Mouse (Mus musculus) midbrain, embryonic 12.5 days (tissue): Measurements from ENCODE around the gene Mrgpra6. TPM values are rescaled to one million over a fixed set of nuclear protein-coding genes. Genes with fewer than 3 reads are reported as not detected.

ENCODE experiments used
- ATAC-seq: fragments of 200-750 bp; cut with Nextera tagmentation; 2 replicates; pipeline ENCODE4 v1.8.0; 2017; ENCODE audit warnings: low read depth, moderate TSS enrichment, moderate library complexity; ENCODE audit not compliant: low FRiP score
- H3K27ac ChIP-seq: fragments of 300-500 bp; sonication (generic); replicated peaks from 2 replicates; pipeline ENCODE4 v1.5.1; 2016; ENCODE audit warnings: mild to moderate bottlenecking
- H3K27me3 ChIP-seq: fragments of 300-500 bp; sonication (generic); 2 replicates; pipeline ENCODE4 v1.6.1; 2016; ENCODE audit warnings: mild to moderate bottlenecking
- H3K36me3 ChIP-seq: fragments of 300-500 bp; sonication (generic); 2 replicates; pipeline ENCODE4 v1.6.1; 2016
- H3K4me1 ChIP-seq: fragments of 300-500 bp; sonication (generic); 2 replicates; pipeline ENCODE4 v1.6.1; 2016
- H3K4me2 ChIP-seq: fragments of 300-500 bp; sonication (generic); replicated peaks from 2 replicates; pipeline ENCODE4 v1.6.1; 2016; ENCODE audit warnings: mild to moderate bottlenecking, moderate library complexity
- H3K4me3 ChIP-seq: fragments of 300-500 bp; sonication (generic); 2 replicates; pipeline ENCODE4 v1.5.1; 2016; ENCODE audit warnings: mild to moderate bottlenecking
- H3K9ac ChIP-seq: fragments of 300-500 bp; sonication (generic); replicated peaks from 2 replicates; pipeline ENCODE4 v1.6.1; 2016; ENCODE audit warnings: mild to moderate bottlenecking, moderate library complexity
- H3K9me3 ChIP-seq: fragments of 300-500 bp; sonication (generic); 2 replicates; pipeline ENCODE4 v1.6.1; 2016; ENCODE audit warnings: mild to moderate bottlenecking
- WGBS: fragments of 180-500 bp; shearing (Covaris S2); methylation state at CpG from one replicate; pipeline ENCODE4 v1.1.7; 2016; 5-methylcytosine and 5-hydroxymethylcytosine counted together
- polyA plus RNA-seq: library from polyadenylated mRNA; unstranded; fragments of >200 nt; fragmentation: Nextera tagmentation; extraction: Ambion mirVana; gene quantifications from 2 replicates; pipeline ENCODE4 v1.2.1, GENCODE M21; 2016

The Mrgpra6 gene
- polyA plus RNA-seq, result not detected in 2 replicates

- WGBS, result 75% methylated on average over 4 of the region's 4 CpGs
- Histone ChIP-seq H3K27me3 (no peaks in the 10 kb centered on the region), H3K4me3 (no peak within 1 kb of the TSS), H3K36me3 (no peaks in the 10 kb centered on the region), H3K9ac (no peak within 1 kb of the TSS), H3K4me1 (no peaks in the 10 kb centered on the region), H3K4me2 (no peak within 1 kb of the TSS), H3K9me3 (no peaks in the 10 kb centered on the region), H3K27ac (no peak within 1 kb of the TSS)
- no peak for ATAC-seq
Measured at GRCm38 (mm10) chr7:47204830-47205229, at the start of gene Mrgpra6. Gene Mrgpra6 (minus strand): TSS chr7:47204920.

- H3K36me3 ChIP-seq, result no peaks in the 10 kb centered on the region
- 78% methylated on average over 1 of the region's 1 CpGs for WGBS
- no peak for ATAC-seq
- no peak within 1 kb of the TSS for H3K4me2 ChIP-seq
- no peaks in the 10 kb centered on the region for H3K9me3 ChIP-seq
- H3K4me3 ChIP-seq, result no peak within 1 kb of the TSS
- H3K9ac ChIP-seq, result no peak within 1 kb of the TSS
- H3K27ac ChIP-seq, result no peak within 1 kb of the TSS
- H3K27me3 ChIP-seq, result no peaks in the 10 kb centered on the region
- no peaks in the 10 kb centered on the region for H3K4me1 ChIP-seq
Measured at GRCm38 (mm10) chr7:47252770-47253169, 48.0 kb upstream of the Mrgpra6 start, which contains the start of gene Mrgpra9. Gene Mrgpra9 (minus strand): TSS chr7:47252848.

- no peaks in the 10 kb centered on the region for H3K27me3 ChIP-seq
- no peaks in the 10 kb centered on the region for H3K36me3 ChIP-seq
- 64% methylated on average over 3 of the region's 3 CpGs for WGBS
- no peak overlapping the region for H3K4me3 ChIP-seq
- no peak overlapping the region for H3K4me2 ChIP-seq
- no peaks in the 10 kb centered on the region for H3K9me3 ChIP-seq
- H3K27ac ChIP-seq, result no peak overlapping the region
- no peak overlapping the region for H3K9ac ChIP-seq
- ATAC-seq, result no peak
- no peaks in the 10 kb centered on the region for H3K4me1 ChIP-seq
Measured at GRCm38 (mm10) chr7:47244658-47245057, 39.9 kb upstream of the Mrgpra6 start.

- Histone ChIP-seq H3K4me1 (no peaks in the 10 kb centered on the region), H3K4me3 (no peak overlapping the region), H3K36me3 (no peaks in the 10 kb centered on the region), H3K9me3 (no peaks in the 10 kb centered on the region), H3K9ac (no peak overlapping the region), H3K27me3 (no peaks in the 10 kb centered on the region), H3K4me2 (no peak overlapping the region), H3K27ac (no peak overlapping the region)
- 54% methylated on average over 1 of the region's 1 CpGs for WGBS
- ATAC-seq, result no peak
Measured at GRCm38 (mm10) chr7:47195271-47195670, 9.4 kb downstream of the Mrgpra6 start.

GRCm38 (mm10) chr7:47170814-47171213 is 33.9 kb downstream of the Mrgpra6 start:
- 78% methylated on average over 5 of the region's 5 CpGs for WGBS
- no peak overlapping the region for H3K4me2 ChIP-seq

GRCm38 (mm10) chr7:47165028-47165427 is 39.7 kb downstream of the Mrgpra6 start:
- no peaks in the 10 kb centered on the region for H3K4me1 ChIP-seq
- H3K9ac ChIP-seq, result no peak overlapping the region
- H3K9me3 ChIP-seq, result no peaks in the 10 kb centered on the region
- WGBS, result 86% methylated on average over 4 of the region's 4 CpGs
- no peaks in the 10 kb centered on the region for H3K36me3 ChIP-seq
- H3K4me3 ChIP-seq, result no peak overlapping the region
- no peak overlapping the region for H3K27ac ChIP-seq
- H3K27me3 ChIP-seq, result no peaks in the 10 kb centered on the region
- no peak for ATAC-seq
- no peak overlapping the region for H3K4me2 ChIP-seq

More at GRCm38 (mm10) chr7:47170814-47171213, 33.9 kb downstream of the Mrgpra6 start:
- Histone ChIP-seq H3K27me3 (no peaks in the 10 kb centered on the region), H3K27ac (no peak overlapping the region), H3K4me3 (no peak overlapping the region), H3K9me3 (no peaks in the 10 kb centered on the region), H3K9ac (no peak overlapping the region), H3K36me3 (no peaks in the 10 kb centered on the region), H3K4me1 (no peaks in the 10 kb centered on the region)
- no peak for ATAC-seq

GRCm38 (mm10) chr7:47163203-47163602 is 41.5 kb downstream of the Mrgpra6 start:
- H3K4me2 ChIP-seq, result no peak overlapping the region
- no peak for ATAC-seq
- H3K27ac ChIP-seq, result no peak overlapping the region
- H3K36me3 ChIP-seq, result no peaks in the 10 kb centered on the region
- WGBS, result 86% methylated on average over 4 of the region's 4 CpGs
- H3K9ac ChIP-seq, result no peak overlapping the region
- no peak overlapping the region for H3K4me3 ChIP-seq
- no peaks in the 10 kb centered on the region for H3K27me3 ChIP-seq
- no peaks in the 10 kb centered on the region for H3K4me1 ChIP-seq
- no peaks in the 10 kb centered on the region for H3K9me3 ChIP-seq

GRCm38 (mm10) chr7:47158451-47158850 is 46.3 kb downstream of the Mrgpra6 start:
- 60% methylated on average over 2 of the region's 2 CpGs for WGBS
- no peak overlapping the region for H3K4me3 ChIP-seq

GRCm38 (mm10) chr7:47157743-47158142 is 47.0 kb downstream of the Mrgpra6 start:
- WGBS, result 84% methylated on average over 9 of the region's 9 CpGs

More at GRCm38 (mm10) chr7:47158451-47158850, 46.3 kb downstream of the Mrgpra6 start:
- ATAC-seq, result no peak
- Histone ChIP-seq H3K4me2 (no peak overlapping the region), H3K9ac (no peak overlapping the region), H3K9me3 (no peaks in the 10 kb centered on the region), H3K4me1 (no peaks in the 10 kb centered on the region), H3K27ac (no peak overlapping the region), H3K36me3 (no peaks in the 10 kb centered on the region), H3K27me3 (no peaks in the 10 kb centered on the region)

GRCm38 (mm10) chr7:47155849-47156248 is 48.9 kb downstream of the Mrgpra6 start:
- Histone ChIP-seq H3K4me1 (no peaks in the 10 kb centered on the region), H3K4me3 (no peak overlapping the region), H3K27me3 (no peaks in the 10 kb centered on the region), H3K4me2 (no peak overlapping the region), H3K9ac (no peak overlapping the region), H3K9me3 (no peaks in the 10 kb centered on the region), H3K27ac (no peak overlapping the region), H3K36me3 (no peaks in the 10 kb centered on the region)
- no peak for ATAC-seq
- 83% methylated on average over 2 of the region's 2 CpGs for WGBS

More at GRCm38 (mm10) chr7:47157743-47158142, 47.0 kb downstream of the Mrgpra6 start:
- Histone ChIP-seq H3K9ac (no peak overlapping the region), H3K27me3 (no peaks in the 10 kb centered on the region), H3K9me3 (no peaks in the 10 kb centered on the region), H3K36me3 (no peaks in the 10 kb centered on the region), H3K4me2 (no peak overlapping the region), H3K4me3 (no peak overlapping the region), H3K27ac (no peak overlapping the region), H3K4me1 (no peaks in the 10 kb centered on the region)
- ATAC-seq, result no peak

GRCm38 (mm10) chr7:47155396-47155795 is 49.3 kb downstream of the Mrgpra6 start:
- Histone ChIP-seq H3K36me3 (no peaks in the 10 kb centered on the region), H3K27me3 (no peaks in the 10 kb centered on the region), H3K4me2 (no peak overlapping the region), H3K27ac (no peak overlapping the region), H3K9me3 (no peaks in the 10 kb centered on the region), H3K9ac (no peak overlapping the region), H3K4me1 (no peaks in the 10 kb centered on the region), H3K4me3 (no peak overlapping the region)
- WGBS, result 91% methylated on average over 4 of the region's 4 CpGs
- ATAC-seq, result no peak

- WGBS, result 16% methylated on average over 11 of the region's 11 CpGs
- peak; percentile 58; the same call in 1 of the 2 replicates for ATAC-seq
Measured at GRCm38 (mm10) chr7:47150420-47151061, 54.2 kb downstream of the Mrgpra6 start.

GRCm38 (mm10) chr7:47148298-47148697 is 56.4 kb downstream of the Mrgpra6 start:
- ATAC-seq, result no peak
- no peak overlapping the region for H3K27ac ChIP-seq
- WGBS, result 88% methylated on average over 7 of the region's 7 CpGs
- no peak overlapping the region for H3K9ac ChIP-seq
- H3K27me3 ChIP-seq, result no peaks in the 10 kb centered on the region
- no peak overlapping the region for H3K4me2 ChIP-seq
- H3K9me3 ChIP-seq, result no peaks in the 10 kb centered on the region
- no peak overlapping the region for H3K4me3 ChIP-seq
- H3K36me3 ChIP-seq, result no peaks in the 10 kb centered on the region
- H3K4me1 ChIP-seq, result no peaks in the 10 kb centered on the region

More at GRCm38 (mm10) chr7:47150420-47151061, 54.2 kb downstream of the Mrgpra6 start:
- Histone ChIP-seq H3K9ac (no peak overlapping the region), H3K36me3 (no peaks in the 10 kb centered on the region), H3K27me3 (no peaks in the 10 kb centered on the region), H3K4me3 (no peak overlapping the region), H3K9me3 (no peaks in the 10 kb centered on the region), H3K27ac (no peak overlapping the region), H3K4me1 (no peaks in the 10 kb centered on the region), H3K4me2 (no peak overlapping the region)
